Mouse (Mus musculus) liver, embryonic 14.5 days (tissue): Measurements from ENCODE around the gene Xrcc4.

Source experiments
- CTCF ChIP-seq: IDR thresholded peaks from 2 replicates; pipeline ENCODE4 v1.5.1; 2016; ENCODE audit warnings: antibody characterized with exemption, low read depth, control low read depth
- EP300 ChIP-seq: IDR thresholded peaks from 2 replicates; pipeline ENCODE4 v1.6.1; 2016; ENCODE audit warnings: antibody characterized with exemption, low read depth

DNA sequence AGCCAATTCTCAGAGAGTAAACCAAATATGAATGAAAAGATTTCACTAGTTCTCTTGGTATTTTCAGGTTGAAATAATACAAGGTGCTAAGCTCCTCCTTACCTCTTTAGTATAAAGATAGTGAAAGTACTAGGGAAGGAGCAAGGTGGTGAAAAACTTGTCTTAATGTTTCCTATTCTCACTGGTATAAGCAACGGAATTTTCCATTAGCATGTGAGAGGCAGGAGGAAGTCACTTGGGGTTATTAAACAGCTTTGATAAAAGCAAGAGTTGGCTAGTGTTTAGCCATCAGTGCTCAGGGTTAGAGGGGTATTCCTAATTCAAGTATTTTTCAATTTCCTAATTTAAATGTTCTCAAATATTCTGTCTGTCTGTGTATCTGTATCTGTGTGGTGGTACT, 322.9 kb downstream of the Xrcc4 start:
- no peak for TF ChIP-seq CTCF
- no peak for TF ChIP-seq EP300
